In genomic region chr4:49059021-49059401, GRCm38 (mm10) we compare ENCODE assay signal across 7 mouse cellular contexts. TPM values are rescaled to one million over a fixed set of nuclear protein-coding genes. Genes with fewer than 3 reads are reported as not detected.
DNase-seq lines count a peak whose midpoint lies in the region; ATAC-seq and TF ChIP-seq lines count a peak whose summit lies in the region.

Gene Plppr1 (plus strand): TSS chr4:49059273.

- H3K27me3 ChIP-seq in forebrain, embryonic 11.5 days (ENCODE audit: control insufficient read depth, insufficient read depth, low read length): no peaks in the 10 kb centered on the region; the same call in 1 of the 2 replicates
- H3K27me3 ChIP-seq in intestine, embryonic 16.5 days (replicated peaks; ENCODE audit: control insufficient read depth, insufficient read depth, low read length): no peaks in the 10 kb centered on the region
- peaks cover 11% of the 10 kb centered on the region for H3K27me3 ChIP-seq in limb, embryonic 11.5 days (ENCODE audit: control insufficient read depth, insufficient read depth, low read length)

- ATAC-seq in forebrain, embryonic 11.5 days (replicated peaks; ENCODE audit: low FRiP score): peak; percentile 84
- ATAC-seq in intestine, embryonic 16.5 days: peak; percentile 86
- ATAC-seq in limb, embryonic 11.5 days (ENCODE audit: insufficient number of reproducible peaks, low FRiP score, low TSS enrichment, low read depth): peak; percentile 76

- peak within 1 kb of the TSS; percentile 85 for H3K4me2 ChIP-seq in forebrain, embryonic 11.5 days (ENCODE audit: low read depth, low read length, severe bottlenecking)
- H3K4me2 ChIP-seq in intestine, embryonic 16.5 days (ENCODE audit: low read depth, low read length): peak within 1 kb of the TSS; percentile 99
- peak within 1 kb of the TSS; percentile 98 for H3K4me2 ChIP-seq in limb, embryonic 11.5 days (ENCODE audit: low read depth, severe bottlenecking)

- peaks cover 4% of the 10 kb centered on the region; the same call in 1 of the 2 replicates for H3K4me1 ChIP-seq in forebrain, embryonic 11.5 days (replicated peaks; ENCODE audit: control insufficient read depth, insufficient read depth, low read length)
- 0 out of 2 replicates have a peak, but pooled peaks cover 6% of the 10 kb centered on the region for H3K4me1 ChIP-seq in intestine, embryonic 16.5 days (ENCODE audit: control insufficient read depth, insufficient read depth, low read length)
- H3K4me1 ChIP-seq in limb, embryonic 11.5 days (ENCODE audit: control insufficient read depth, insufficient read depth, low read length): peaks cover 3% of the 10 kb centered on the region; the same call in 1 of the 2 replicates

- no peak; the same call in 1 of the 2 replicates for TF ChIP-seq POLR2A in brain, embryonic 14.5 days (IDR thresholded peaks at IDR 0.05; ENCODE audit: borderline replicate concordance, extremely low read depth, insufficient read depth, insufficient read length, poor library complexity, severe bottlenecking)

- peak; percentile 66 for DNase-seq in Muller cell, postnatal 12 days (ENCODE audit: inconsistent ontology term)
- DNase-seq in brain, embryonic 14.5 days (ENCODE audit: low read depth): peak; percentile 94
- peak; percentile 89 for DNase-seq in forebrain, embryonic 11.5 days (ENCODE audit: low spot score)
- DNase-seq in limb, embryonic 11.5 days (ENCODE audit: low spot score): peak; percentile 79
- DNase-seq in ovary, postnatal 36 days (ENCODE audit: low spot score): peak; percentile 13
- DNase-seq in gastrocnemius, postnatal 25 days: no peak

- no peak within 1 kb of the TSS for H3K27ac ChIP-seq in forebrain, embryonic 11.5 days (ENCODE audit: low read depth, low read length)
- no peak within 1 kb of the TSS for H3K27ac ChIP-seq in intestine, embryonic 16.5 days (ENCODE audit: low read length)
- no peak within 1 kb of the TSS for H3K27ac ChIP-seq in limb, embryonic 11.5 days (replicated peaks; ENCODE audit: low read depth, low read length)

- peak within 1 kb of the TSS; percentile 67 for H3K9ac ChIP-seq in forebrain, embryonic 11.5 days (ENCODE audit: low read length)
- peak within 1 kb of the TSS; percentile 68 for H3K9ac ChIP-seq in intestine, embryonic 16.5 days (ENCODE audit: low read depth, low read length)
- H3K9ac ChIP-seq in limb, embryonic 11.5 days (ENCODE audit: low read length): peak within 1 kb of the TSS; percentile 62

- no peaks in the 10 kb centered on the region for H3K36me3 ChIP-seq in forebrain, embryonic 11.5 days (ENCODE audit: control insufficient read depth, insufficient read depth, low read length)
- no peaks in the 10 kb centered on the region for H3K36me3 ChIP-seq in intestine, embryonic 16.5 days (ENCODE audit: control insufficient read depth, insufficient read depth, low read length)
- no peaks in the 10 kb centered on the region for H3K36me3 ChIP-seq in limb, embryonic 11.5 days (ENCODE audit: control insufficient read depth, insufficient read depth, low read length)

- peak within 1 kb of the TSS; percentile 61 for H3K4me3 ChIP-seq in forebrain, embryonic 11.5 days (ENCODE audit: low read depth, low read length)
- peak within 1 kb of the TSS; percentile 67 for H3K4me3 ChIP-seq in intestine, embryonic 16.5 days (ENCODE audit: low read length)
- peak within 1 kb of the TSS; percentile 66 for H3K4me3 ChIP-seq in limb, embryonic 11.5 days (ENCODE audit: low read depth, low read length)

- under 1% methylated on average over 20 of the region's 21 CpGs for WGBS in forebrain, embryonic 11.5 days
- WGBS in intestine, embryonic 16.5 days: 0% methylated on average over 19 of the region's 21 CpGs
- under 1% methylated on average over 20 of the region's 21 CpGs for WGBS in limb, embryonic 11.5 days

- no peaks in the 10 kb centered on the region for H3K9me3 ChIP-seq in forebrain, embryonic 11.5 days (ENCODE audit: control insufficient read depth, low read length)
- no peaks in the 10 kb centered on the region for H3K9me3 ChIP-seq in intestine, embryonic 16.5 days (ENCODE audit: control insufficient read depth, low read length)
- no peaks in the 10 kb centered on the region for H3K9me3 ChIP-seq in limb, embryonic 11.5 days (ENCODE audit: control insufficient read depth, low read length)

- no peak for TF ChIP-seq CTCF in brain, embryonic 14.5 days (IDR thresholded peaks at IDR 0.05; ENCODE audit: borderline replicate concordance, extremely low read depth, insufficient read depth, insufficient read length)

RNA-seq across cellular contexts. Expression of gene Plppr1, which starts in this region (rescaled TPM):
- 22.5 and 33.5 TPM in 2 replicates for polyA plus RNA-seq in brain, embryonic 14.5 days (2012; rRNA removed)
- 9.3 and 10.1 TPM in 2 replicates for polyA plus RNA-seq in forebrain, embryonic 11.5 days (2014; fragmentation: Nextera tagmentation; extraction: Ambion mirVana)
- 1.1 TPM in 2 replicates for polyA plus RNA-seq in intestine, embryonic 16.5 days (2015; fragmentation: Nextera tagmentation; extraction: Ambion mirVana)
- polyA plus RNA-seq in limb, embryonic 11.5 days (2014; fragmentation: Nextera tagmentation; extraction: Ambion mirVana): 2.9 TPM in 2 replicates
- total RNA-seq in gastrocnemius, postnatal 25 days (2021): not detected
